22 mouse cellular contexts compared by ENCODE assay signal in the genomic region with DNA sequence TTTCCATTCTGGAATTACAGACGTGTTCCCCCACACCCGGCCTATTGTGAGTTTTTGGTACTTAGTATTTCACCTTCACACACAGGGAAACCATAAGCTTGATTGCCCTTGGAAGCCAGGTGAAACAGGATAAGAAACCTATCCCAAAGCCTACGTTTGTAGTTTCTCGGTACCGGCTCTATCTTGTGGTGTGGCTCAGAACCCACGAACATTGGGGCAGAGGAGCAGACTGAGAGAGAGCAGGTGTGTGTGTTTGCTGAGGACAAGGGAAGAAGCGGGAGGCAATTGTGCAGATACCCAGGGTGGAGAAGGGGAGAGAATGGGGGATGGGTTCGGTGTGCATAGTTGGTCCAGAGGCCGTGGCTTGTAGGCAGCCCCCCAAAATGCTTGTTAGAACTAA.
"Had no signal": no experiment of that assay in that cellular context is flagged by ENCODE, and none has a peak within 500 bp of the region (broad histone marks: within the 10 kb centered on the region; RNA-seq: fewer than 3 reads in every experiment).

No protein-coding gene starts in this region.

- H3K27ac ChIP-seq: gastrocnemius, adult 2 months; heart, embryonic 13.5 days; heart, embryonic 15.5 days; hindbrain, embryonic 13.5 days; hindbrain, embryonic 15.5 days; hindbrain, postnatal 0 days; kidney, embryonic 15.5 days; kidney, postnatal 0 days; limb, embryonic 13.5 days; limb, embryonic 15.5 days; liver, embryonic 12.5 days; liver, embryonic 14.5 days had no signal

- ATAC-seq: hindbrain, postnatal 0 days; intestine, embryonic 16.5 days had no signal

- DNase-seq: gastrocnemius, adult 2 months; gastrocnemius, postnatal 10 days; gastrocnemius, postnatal 25 days; heart, adult 18-20 months; kidney, adult 11 months; kidney, adult 8-10 months; kidney, postnatal 14 days; layer of hippocampus, adult 9-11 months; layer of hippocampus, postnatal 36 days; left cerebral cortex, postnatal 4 days had no signal

- H3K9me3 ChIP-seq: heart, embryonic 13.5 days; heart, embryonic 15.5 days; hindbrain, embryonic 13.5 days; hindbrain, embryonic 15.5 days; kidney, embryonic 15.5 days; limb, embryonic 13.5 days; limb, embryonic 15.5 days; liver, embryonic 12.5 days had no signal

- H3K36me3 ChIP-seq: heart, embryonic 13.5 days; heart, embryonic 15.5 days; hindbrain, embryonic 13.5 days; hindbrain, embryonic 15.5 days; kidney, embryonic 15.5 days; limb, embryonic 13.5 days; limb, embryonic 15.5 days; liver, embryonic 12.5 days had no signal

- H3K27me3 ChIP-seq: heart, embryonic 15.5 days; kidney, embryonic 15.5 days; limb, embryonic 15.5 days had no signal

- H3K4me3 ChIP-seq: liver, embryonic 12.5 days had no signal

- H3K9ac ChIP-seq: heart, embryonic 15.5 days; hindbrain, embryonic 15.5 days; kidney, embryonic 15.5 days; limb, embryonic 13.5 days; limb, embryonic 15.5 days; liver, embryonic 12.5 days; liver, embryonic 14.5 days had no signal
